Mouse (Mus musculus) left cerebral cortex, adult 2 months (tissue): ENCODE measurements around the gene Gm13941. TPM values are rescaled to one million over a fixed set of nuclear protein-coding genes. Genes with fewer than 3 reads are reported as not detected.

Experiments
- DNase-seq, 2 experiments: peaks; one replicate each; pipeline ENCODE4 v3.0.0; 2021 to 2022; ENCODE audit warnings: low spot score in 2 of 2, mixed read lengths in 1 of 2; ENCODE audit errors: extremely low spot score in 1 of 2
- H3K27ac ChIP-seq: fragments of 200-600 bp; 2 replicates; pipeline ENCODE4 v1.8.1; 2022
- H3K4me3 ChIP-seq: fragments of 200-600 bp; 2 replicates; pipeline ENCODE4 v1.8.1; 2022
- CTCF ChIP-seq: fragments of 200-600 bp; IDR thresholded peaks from 2 replicates; pipeline ENCODE4 v1.8.1; 2022; ENCODE audit warnings: antibody characterized with exemption, mild to moderate bottlenecking, moderate library complexity
- intact Hi-C: fragments of 180-260 bp; cut with DNase I; formaldehyde crosslinking; loops from one replicate; pipeline ENCODE4 v1.15.1; 2025
- long read RNA-seq, 2 experiments: library from polyadenylated mRNA; stranded (forward); transcript quantifications; one replicate each; pipeline ENCODE4 v2.0.0; 2021; ENCODE audit warnings: borderline mapping rate in 2 of 2
- total RNA-seq, 2 experiments: library from RNA; stranded (reverse); gene quantifications; 2 replicates each; pipeline ENCODE4 v1.2.3; 2021

The Gm13941 gene
- total RNA-seq = not detected
- long read RNA-seq, experiment 1 = 0 reads
- long read RNA-seq, experiment 2 = 0 reads

DNA sequence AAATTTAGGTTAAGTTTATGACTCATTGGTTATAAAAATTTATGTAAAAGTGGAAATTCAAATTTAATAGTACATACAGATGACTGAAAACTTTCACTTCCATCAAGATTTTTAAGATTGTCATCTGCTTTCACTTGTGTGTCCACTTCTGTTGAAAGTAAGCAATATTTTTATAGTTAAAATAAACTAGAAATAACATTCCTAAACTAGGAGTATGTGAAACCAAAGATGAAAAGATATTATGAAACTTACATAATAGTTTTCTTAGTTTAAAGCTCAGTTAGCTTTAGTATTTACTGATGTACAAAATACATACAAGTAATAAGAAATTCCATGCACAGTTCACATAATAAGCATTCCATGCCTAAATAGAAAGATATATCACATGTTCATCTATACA is at the start of gene Gm13941:
TSS of gene Gm13941 (minus strand) at position 101 of the 400 bp plus-strand sequence.
- no peak within 1 kb of the TSS for H3K4me3 ChIP-seq
- no peak for DNase-seq
- TF ChIP-seq CTCF = no peak
- intact Hi-C loops = no loop called here
- H3K27ac ChIP-seq = no peak within 1 kb of the TSS

DNA sequence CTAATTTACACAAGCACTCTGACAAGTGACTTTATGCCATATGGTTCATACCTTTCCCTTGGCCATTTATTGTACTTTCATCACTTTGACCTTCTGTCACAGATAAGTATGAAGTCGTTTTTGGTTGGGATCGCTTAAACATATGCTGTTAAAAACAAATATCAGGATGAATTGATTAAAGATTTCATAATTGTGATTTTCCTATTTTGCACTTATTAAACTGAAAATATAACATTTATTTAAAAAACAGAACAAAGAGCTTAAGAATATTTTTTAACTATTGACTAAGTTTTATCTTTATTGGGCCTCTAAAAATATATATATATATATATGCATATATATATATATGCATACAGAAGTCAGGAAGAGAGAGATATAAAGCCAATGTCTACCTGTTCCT is 47.1 kb upstream of the Gm13941 start, which contains the start of gene Gm15130:
TSS of gene Gm15130 (minus strand) at position 101 of the 400 bp plus-strand sequence.
- DNase-seq = no peak
- no peak within 1 kb of the TSS for H3K27ac ChIP-seq
- intact Hi-C loops = loop anchor here (10.0 kb wide), 1 partner anchor 1062 kb away; no protein-coding TSS in a partner anchor
- no peak within 1 kb of the TSS for H3K4me3 ChIP-seq
- TF ChIP-seq CTCF = no peak

DNA sequence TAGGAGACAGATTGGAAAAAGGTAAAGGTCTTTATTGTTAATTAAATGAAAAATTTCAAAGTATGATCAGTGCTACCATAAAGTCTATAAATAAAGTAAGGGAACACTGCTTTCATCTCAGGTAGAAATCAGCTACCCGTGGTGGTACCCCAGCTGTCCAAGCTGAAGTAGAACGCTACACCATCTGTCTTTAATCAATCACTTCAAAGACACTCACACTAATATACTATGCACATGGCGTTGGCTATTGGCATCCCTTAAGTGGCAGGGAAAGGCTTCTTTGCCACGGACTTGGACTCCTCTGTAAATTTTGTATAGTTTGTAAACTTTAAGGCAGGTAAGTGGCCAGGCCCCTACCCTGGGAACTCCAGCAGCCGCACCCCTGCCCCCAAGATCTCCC is 30.0 kb upstream of the Gm13941 start:
- DNase-seq = no peak
- intact Hi-C loops = no loop called here
- H3K27ac ChIP-seq = no peak overlapping the region
- TF ChIP-seq CTCF = no peak
- no peak overlapping the region for H3K4me3 ChIP-seq

- intact Hi-C loops = loop anchor here (5.0 kb wide), 3 partner anchors 66 to 831 kb away; no protein-coding TSS in a partner anchor
- DNase-seq = peak in 1 of 2 experiments; percentile 15
- peak; percentile 89 for TF ChIP-seq CTCF
- Histone ChIP-seq H3K4me3 (no peak overlapping the region), H3K27ac (no peak overlapping the region)
Observed at GRCm38 (mm10) chr2:111058586-111059261, 47.1 kb downstream of the Gm13941 start.

Other genes starting within 250 kb of the Gm13941 start
- gene Ano3, start 155.1 kb downstream of the Gm13941 start, total RNA-seq = 10 to 100 TPM; 70.7 to 77.1 TPM
- gene Gm15130, start 47.0 kb upstream of the Gm13941 start, total RNA-seq = not detected
- not detected for gene 4930430A15Rik, start 123.6 kb upstream of the Gm13941 start, total RNA-seq
- not detected for gene Olfr1275, start 129.3 kb upstream of the Gm13941 start, total RNA-seq
- not detected for gene Olfr1276, start 148.5 kb upstream of the Gm13941 start, total RNA-seq
- not detected for gene Olfr1277, start 168.1 kb upstream of the Gm13941 start, total RNA-seq
- not detected for gene Olfr1278, start 184.2 kb upstream of the Gm13941 start, total RNA-seq
- gene Olfr1279, start 194.7 kb upstream of the Gm13941 start, total RNA-seq = not detected
- gene Olfr1280, start 208.0 kb upstream of the Gm13941 start, total RNA-seq = not detected
- not detected for gene Olfr1281, start 220.5 kb upstream of the Gm13941 start, total RNA-seq
- gene Olfr1282, start 230.1 kb upstream of the Gm13941 start, total RNA-seq = not detected